In genomic region chr11:43376598-43376997, GRCm38 (mm10) we compare ENCODE assay signal across 19 mouse cellular contexts. TPM values are rescaled to one million over a fixed set of nuclear protein-coding genes. Genes with fewer than 3 reads are reported as not detected.
A peak's percentile ranks its signal among the peaks of the same experiment; 100 is the strongest.
DNase-seq lines count a peak whose midpoint lies in the region; ATAC-seq and TF ChIP-seq lines count a peak whose summit lies in the region.
"Had no signal": no experiment of that assay in that cellular context is flagged by ENCODE, and none has a peak within 500 bp of the region (broad histone marks: within the 10 kb centered on the region; RNA-seq: fewer than 3 reads in every experiment).

No protein-coding gene starts in this region.

- no peak overlapping the region for H3K4me3 ChIP-seq in left cerebral cortex, adult 2 months

- TF ChIP-seq CTCF in left cerebral cortex, adult 2 months (IDR thresholded peaks at IDR 0.05) = no peak

- 0 out of 2 replicates have a peak overlapping the region, but pooled peaks have one; percentile 26 for H3K27ac ChIP-seq in left cerebral cortex, adult 2 months

- peak; percentile 92 for ATAC-seq in frontal cortex, adult (ENCODE audit: low TSS enrichment)
- ATAC-seq in granulocyte monocyte progenitor cell, adult 5-6 weeks (replicated peaks; ENCODE audit: poor library complexity, severe bottlenecking) = no peak
- ATAC-seq: Patski had no signal

- DNase-seq in frontal cortex, postnatal 25 days (ENCODE audit: low spot score in 2 of 2) = no peak
- no peak for DNase-seq in left cerebral cortex, adult 2 months (ENCODE audit: extremely low spot score in 1 of 2, low spot score in 2 of 2)
- no peak for DNase-seq in left cerebral cortex, adult 8-10 months (ENCODE audit: low spot score in 2 of 2)
- peak; percentile 33 for DNase-seq in brain, adult 2 months (ENCODE audit: low read depth, low spot score)
- peak; percentile 11 for DNase-seq in telencephalon, adult 2 months (ENCODE audit: low read depth, low spot score)
- no peak for DNase-seq in thymus, postnatal 10 days (ENCODE audit: low spot score in 2 of 2)
- DNase-seq: adrenal gland, adult 2 months; adrenal gland, adult 8-10 months; adrenal gland, postnatal 10 days; adrenal gland, postnatal 14 days; adrenal gland, postnatal 25 days; adrenal gland, postnatal 36 days; B cell, adult 2 months; cerebellum, adult 11 months; cerebellum, adult 11-12 months; cerebellum, adult 18-20 months had no signal

- intact Hi-C loops in left cerebral cortex, adult 2 months (cut with DNase I) = no loop called here

RNA-seq across cellular contexts. Expression of gene Pttg1, which starts 49.5 kb away (rescaled TPM):
- total RNA-seq in left cerebral cortex, adult 2 months (2021) = 10 to 100 TPM; 25.5 to 29.5 TPM
- 10 to 100 TPM; 27.6 to 31.7 (median 29.8) TPM for total RNA-seq in left cerebral cortex, adult 8-10 months (2022)
- total RNA-seq in granulocyte monocyte progenitor cell, adult 5-6 weeks (2014; fragmentation: Nextera tagmentation) = 57.8 and 90.6 TPM in 2 replicates
- total RNA-seq in granulocyte monocyte progenitor cell, adult 5-6 weeks (2017) = 58.6 and 63.3 TPM in 2 replicates

RNA-seq across cellular contexts. Expression of gene Slu7, which starts 56.9 kb away (rescaled TPM):
- total RNA-seq in left cerebral cortex, adult 2 months (2021) = 10 to 100 TPM; 54.2 to 56.7 TPM
- total RNA-seq in left cerebral cortex, adult 8-10 months (2022) = 10 to 100 TPM; 52.6 to 58.3 (median 55.7) TPM
- total RNA-seq in granulocyte monocyte progenitor cell, adult 5-6 weeks (2014; fragmentation: Nextera tagmentation) = 24.6 and 26.3 TPM in 2 replicates
- 82.8 and 112 TPM in 2 replicates for total RNA-seq in granulocyte monocyte progenitor cell, adult 5-6 weeks (2017)

Comparison
In these comparisons a context has a peak if more than half of its experiments do, and no peak if none do; other contexts are left out.
1. DNase-seq: peak in brain, adult 2 months (single experiment) and telencephalon, adult 2 months (single experiment); none in frontal cortex, postnatal 25 days (0 of 2), left cerebral cortex, adult 2 months (0 of 2), left cerebral cortex, adult 8-10 months (0 of 2) and thymus, postnatal 10 days (0 of 2).